Mouse (Mus musculus) urinary bladder, postnatal 14 days (tissue): ENCODE results near the gene Dlx2.

Experiments used
- DNase-seq: peaks from one replicate; pipeline ENCODE4 v3.0.0; 2021; ENCODE audit warnings: low spot score

Gene Dlx2

GRCm38 (mm10) chr2:71540611-71541417, 5.7 kb downstream of the Dlx2 start:
- no peak for DNase-seq

- DNase-seq, result no peak
Measured at GRCm38 (mm10) chr2:71534242-71535052, 12.1 kb downstream of the Dlx2 start.

GRCm38 (mm10) chr2:71533094-71533493, 13.5 kb downstream of the Dlx2 start:
- no peak for DNase-seq

- DNase-seq, result no peak
Measured at GRCm38 (mm10) chr2:71531990-71532970, 14.3 kb downstream of the Dlx2 start.

GRCm38 (mm10) chr2:71531124-71531590, 15.4 kb downstream of the Dlx2 start:
- DNase-seq, result no peak

- no peak for DNase-seq
Measured at GRCm38 (mm10) chr2:71530391-71531123, 16.0 kb downstream of the Dlx2 start.

- peak; percentile 72 for DNase-seq
Measured at GRCm38 (mm10) chr2:71529511-71530351, 16.8 kb downstream of the Dlx2 start.

- no peak for DNase-seq
Measured at GRCm38 (mm10) chr2:71528714-71529510, 17.6 kb downstream of the Dlx2 start.

GRCm38 (mm10) chr2:71528014-71528713, 18.4 kb downstream of the Dlx2 start, which contains the start of gene Dlx1:
Gene Dlx1, plus strand, starts transcription at chr2:71528113.
- DNase-seq, result no peak

GRCm38 (mm10) chr2:71527323-71528013, 19.1 kb downstream of the Dlx2 start:
- DNase-seq, result no peak

- DNase-seq, result no peak
Measured at GRCm38 (mm10) chr2:71526595-71527322, 19.8 kb downstream of the Dlx2 start.

GRCm38 (mm10) chr2:71524763-71525162, 21.8 kb downstream of the Dlx2 start:
- no peak for DNase-seq

GRCm38 (mm10) chr2:71523431-71523830, 23.1 kb downstream of the Dlx2 start:
- DNase-seq, result no peak

- no peak for DNase-seq
Measured at GRCm38 (mm10) chr2:71522871-71523270, 23.7 kb downstream of the Dlx2 start.

- DNase-seq, result no peak
Measured at GRCm38 (mm10) chr2:71517466-71518099, 29.0 kb downstream of the Dlx2 start.

- no peak for DNase-seq
Measured at GRCm38 (mm10) chr2:71516995-71517394, 29.6 kb downstream of the Dlx2 start.

GRCm38 (mm10) chr2:71512326-71512725, 34.2 kb downstream of the Dlx2 start:
- no peak for DNase-seq
